ENCODE assay signal across 19 mouse cellular contexts in the genomic region with DNA sequence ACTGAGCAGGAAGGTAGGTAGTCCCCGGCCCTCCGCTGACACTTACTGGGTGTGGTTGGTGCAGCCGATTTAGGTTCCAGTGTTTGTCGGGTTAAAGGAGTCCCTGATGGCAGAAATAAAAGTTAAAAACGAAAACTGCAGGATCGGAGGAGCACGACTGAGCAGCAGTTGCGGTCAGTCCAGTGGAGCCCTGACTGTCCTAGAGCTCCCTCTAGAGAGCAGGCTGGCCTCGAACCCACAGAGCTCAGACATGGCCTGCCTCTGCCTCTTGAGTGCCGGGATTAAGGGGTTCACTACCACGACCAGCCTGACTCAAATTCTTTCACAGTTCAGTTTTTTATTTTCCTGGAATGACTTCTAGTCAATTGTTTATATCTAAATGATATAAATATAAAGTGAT. TPM values are rescaled to one million over a fixed set of nuclear protein-coding genes. Genes with fewer than 3 reads are reported as not detected.
DNase-seq lines count a peak whose midpoint lies in the region; TF ChIP-seq lines count a peak whose summit lies in the region.
"Had no signal": no experiment of that assay in that cellular context is flagged by ENCODE, and none has a peak within 500 bp of the region (broad histone marks: within the 10 kb centered on the region; RNA-seq: fewer than 3 reads in every experiment).

No protein-coding gene starts in this region.

- H3K4me3 ChIP-seq in left cerebral cortex, adult 2 months = no peak overlapping the region
- no peak overlapping the region for H3K4me3 ChIP-seq in bone marrow, adult 2 months (replicated peaks; ENCODE audit: control insufficient read depth, low read depth, low read length)
- H3K4me3 ChIP-seq: forebrain, embryonic 12.5 days; heart, embryonic 10.5 days; hindbrain, embryonic 12.5 days; myocyte; neural tube, embryonic 15.5 days had no signal

- H3K27ac ChIP-seq in left cerebral cortex, adult 2 months = no peak overlapping the region
- H3K27ac ChIP-seq in bone marrow, adult 2 months (ENCODE audit: control insufficient read depth, insufficient read depth, low read depth, low read length, poor library complexity) = no peak overlapping the region
- H3K27ac ChIP-seq: forebrain, embryonic 12.5 days; heart, embryonic 10.5 days; hindbrain, embryonic 12.5 days; neural tube, embryonic 15.5 days had no signal

- no peaks in the 10 kb centered on the region for H3K4me1 ChIP-seq in bone marrow, adult 2 months (ENCODE audit: control insufficient read depth, insufficient read depth, low read length)
- H3K4me1 ChIP-seq: heart, embryonic 10.5 days had no signal

- peak; percentile 42 for TF ChIP-seq CTCF in left cerebral cortex, adult 2 months (IDR thresholded peaks at IDR 0.05)
- TF ChIP-seq CTCF in bone marrow, adult 2 months (IDR thresholded peaks at IDR 0.05; ENCODE audit: control insufficient read depth, insufficient read depth, low read length) = 0 out of 2 replicates have a peak, but pooled peaks have one; percentile 11

- no peak for DNase-seq in left cerebral cortex, adult 2 months (ENCODE audit: extremely low spot score in 1 of 2, low spot score in 2 of 2)
- DNase-seq in left cerebral cortex, adult 8-10 months (ENCODE audit: low spot score in 2 of 2) = no peak
- DNase-seq in thymus, postnatal 25 days = peak; percentile 33
- no peak for DNase-seq in thymus, postnatal 0 days (ENCODE audit: low spot score)
- no peak for DNase-seq in frontal cortex, postnatal 10 days (ENCODE audit: low spot score in 2 of 2)
- no peak for DNase-seq in urinary bladder, adult 2 months (ENCODE audit: low spot score)
- DNase-seq: adrenal gland, postnatal 36 days; cerebellum, adult 8-10 months; gastrocnemius, postnatal 36 days; heart, postnatal 10 days; kidney, postnatal 4 days; midbrain, embryonic 14.5 days; right cerebral cortex, postnatal 25 days had no signal

- WGBS in bone marrow, adult 2 months = 74% methylated on average over 11 of the region's 11 CpGs

- no peak for TF ChIP-seq POLR2A in bone marrow, adult 2 months (IDR thresholded peaks at IDR 0.05; ENCODE audit: borderline replicate concordance, control insufficient read depth, low read depth, low read length)

- intact Hi-C loops in left cerebral cortex, adult 2 months (cut with DNase I) = no loop called here

RNA-seq across cellular contexts. Expression of gene Dzip1, which starts 25.3 kb away (rescaled TPM):
- 100 to 1,000 TPM; 101 to 117 TPM for total RNA-seq in left cerebral cortex, adult 2 months (2021)
- total RNA-seq in left cerebral cortex, adult 8-10 months (2022) = 100 to 1,000 TPM; 108 to 118 (median 112) TPM
- 17.6 and 23.6 TPM in 2 replicates for polyA plus RNA-seq in thymus, postnatal 0 days (2015; fragmentation: Nextera tagmentation; extraction: Ambion mirVana)
- polyA plus RNA-seq in bone marrow, adult 2 months (2011; ENCODE audit: insufficient read depth, insufficient read length, low replicate concordance, missing spikeins) = 1.3 and 5.3 TPM in 2 replicates
- polyA plus RNA-seq in urinary bladder, adult 2 months (2012; rRNA removed) = 21.5 and 26.5 TPM in 2 replicates

RNA-seq across cellular contexts. Expression of gene Dnajc3, which starts 37.8 kb away (rescaled TPM):
- 10 to 100 TPM; 37.2 to 38.7 TPM for total RNA-seq in left cerebral cortex, adult 2 months (2021)
- 10 to 100 TPM; 30.8 to 32.4 (median 31.5) TPM for total RNA-seq in left cerebral cortex, adult 8-10 months (2022)
- 70.1 and 70.8 TPM in 2 replicates for polyA plus RNA-seq in thymus, postnatal 0 days (2015; fragmentation: Nextera tagmentation; extraction: Ambion mirVana)
- 6.9 and 11.0 TPM in 2 replicates for polyA plus RNA-seq in bone marrow, adult 2 months (2011; ENCODE audit: insufficient read depth, insufficient read length, low replicate concordance, missing spikeins)
- polyA plus RNA-seq in urinary bladder, adult 2 months (2012; rRNA removed) = 35.5 and 36.1 TPM in 2 replicates
